Mouse (Mus musculus) embryonic fibroblast, embryonic 13.5 days (primary cell): ENCODE measurements around the gene Mylpf.

ENCODE experiments used
- CTCF ChIP-seq: IDR thresholded peaks from 2 replicates; pipeline ENCODE4 v1.5.1; 2011; ENCODE audit warnings: mild to moderate bottlenecking, control low read depth, low read length, moderate library complexity, borderline replicate concordance; ENCODE audit not compliant: insufficient read depth
- POLR2A ChIP-seq: IDR thresholded peaks from 2 replicates; pipeline ENCODE4 v1.6.1; 2011; ENCODE audit warnings: low read depth, mild to moderate bottlenecking, control low read depth, low read length, moderate library complexity

- TF ChIP-seq CTCF: no peak
- no peak for TF ChIP-seq POLR2A
Observed at GRCm38 (mm10) chr7:127263526-127263925, 54.8 kb downstream of the Mylpf start.
